Mouse (Mus musculus) adrenal gland, postnatal 36 days (tissue): Measurements from ENCODE around the gene Phf21b. TPM values are rescaled to one million over a fixed set of nuclear protein-coding genes. Genes with fewer than 3 reads are reported as not detected.

ENCODE experiments used
- total RNA-seq, 2 experiments: library from RNA; stranded (reverse); gene quantifications; 2 replicates each; pipeline ENCODE4 v1.2.3; 2021

The Phf21b gene
- total RNA-seq, 2 experiments from 2014 or later = 1.1 to 2.0 TPM

Other genes starting within 250 kb of the Phf21b start
- 1 to 10 TPM; 5.6 to 7.0 TPM for gene Prr5, start 186.4 kb downstream of the Phf21b start, total RNA-seq
- gene Arhgap8, start 136.0 kb downstream of the Phf21b start, total RNA-seq = 1 to 10 TPM in 1 of 2 experiments, under 1 TPM in 1; 0.56 to 1.1 TPM
- gene Gm29666, start 64.0 kb upstream of the Phf21b start, total RNA-seq = under 1 TPM; 0.07 to 0.13 TPM
- gene Nup50, start 67.4 kb upstream of the Phf21b start, total RNA-seq = 10 to 100 TPM; 39.9 to 41.1 TPM
- gene 5031439G07Rik, start 132.5 kb upstream of the Phf21b start, total RNA-seq = 10 to 100 TPM; 33.3 to 34.0 TPM
- not detected for gene Upk3a, start 161.1 kb upstream of the Phf21b start, total RNA-seq
- gene Fam118a, start 172.9 kb upstream of the Phf21b start, total RNA-seq = 10 to 100 TPM in 1 of 2 experiments, 1 to 10 TPM in 1; 5.9 to 11.6 TPM